Mouse (Mus musculus) left cerebral cortex, postnatal 10 days (tissue): Measurements from ENCODE around the gene Trim34a. TPM values are rescaled to one million over a fixed set of nuclear protein-coding genes. Genes with fewer than 3 reads are reported as not detected.
"Not testable (repeated sequence)": the region's sequence is repeated elsewhere in the genome, so short reads cannot be mapped to it uniquely, and the experiment has no call there.

Experiments used
- DNase-seq, 2 experiments: peaks; one replicate each; pipeline ENCODE4 v3.0.0; 2021 to 2022; ENCODE audit warnings: low spot score in 2 of 2, mixed read lengths in 1 of 2; ENCODE audit errors: extremely low spot score in 1 of 2
- intact Hi-C: fragments of 180-260 bp; cut with DNase I; formaldehyde crosslinking; loops from one replicate; pipeline ENCODE4 v1.15.1; 2025
- total RNA-seq, 2 experiments: library from RNA; stranded (reverse); gene quantifications; 2 replicates each; pipeline ENCODE4 v1.2.3; 2021

Gene Trim34a
- total RNA-seq, result under 1 TPM; 0.88 to 0.99 TPM

GRCm38 (mm10) chr7:104244287-104245181 is at the start of gene Trim34a:
Trim34a (plus strand) TSS chr7:104244457.
- DNase-seq, result peak; percentile 13 to 34
- intact Hi-C loops, result no loop called here

GRCm38 (mm10) chr7:104195885-104196284 is 48.4 kb upstream of the Trim34a start, which contains the start of gene Olfr649:
Olfr649 (minus strand) TSS chr7:104195985.
- intact Hi-C loops, result no loop called here
- no peak for DNase-seq

GRCm38 (mm10) chr7:104199822-104200221 is 44.4 kb upstream of the Trim34a start:
- peak in 1 of 2 experiments; percentile 76 for DNase-seq
- intact Hi-C loops, result no loop called here

- intact Hi-C loops, result no loop called here
- DNase-seq, result no peak
These were observed 38.1 kb upstream of the Trim34a start for GRCm38 (mm10) chr7:104206197-104206596.

GRCm38 (mm10) chr7:104216011-104216535 is 28.2 kb upstream of the Trim34a start:
- no peak for DNase-seq
- intact Hi-C loops, result no loop called here

- no peak for DNase-seq
- intact Hi-C loops, result no loop called here
These were observed 26.4 kb upstream of the Trim34a start for GRCm38 (mm10) chr7:104217881-104218280.

- intact Hi-C loops, result no loop called here
- DNase-seq, result peak; percentile 7 to 77
These were observed 25.3 kb upstream of the Trim34a start, which contains the start of gene Trim6 for GRCm38 (mm10) chr7:104218701-104219569. Trim6 (plus strand) TSS chr7:104218793.

GRCm38 (mm10) chr7:104231203-104231602 is 13.1 kb upstream of the Trim34a start:
- intact Hi-C loops, result no loop called here
- no peak for DNase-seq

GRCm38 (mm10) chr7:104240857-104241256 is 3.4 kb upstream of the Trim34a start:
- intact Hi-C loops, result no loop called here
- no peak for DNase-seq

- no peak for DNase-seq
- intact Hi-C loops, result no loop called here
These were observed 641 bp upstream of the Trim34a start for GRCm38 (mm10) chr7:104243616-104244015.

GRCm38 (mm10) chr7:104260380-104260779 is 16.1 kb downstream of the Trim34a start:
- DNase-seq, intact Hi-C loops: not testable (repeated sequence)

- DNase-seq, intact Hi-C loops: not testable (repeated sequence)
These were observed 21.1 kb downstream of the Trim34a start for GRCm38 (mm10) chr7:104265335-104265734.

- intact Hi-C loops, DNase-seq: not testable (repeated sequence)
These were observed 35.1 kb downstream of the Trim34a start for GRCm38 (mm10) chr7:104279361-104279760.

- intact Hi-C loops, result not testable (repeated sequence)
These were observed 43.6 kb downstream of the Trim34a start, which contains the start of gene Trim5 for GRCm38 (mm10) chr7:104287576-104288443. Trim5 (minus strand) TSS chr7:104288094.

GRCm38 (mm10) chr7:104290641-104291040 is 46.4 kb downstream of the Trim34a start:
- intact Hi-C loops, result no loop called here
- DNase-seq, result no peak

More at GRCm38 (mm10) chr7:104287576-104288443, 43.6 kb downstream of the Trim34a start, which contains the start of gene Trim5:
- not testable (repeated sequence) for DNase-seq

GRCm38 (mm10) chr7:104291638-104292400 is 47.6 kb downstream of the Trim34a start:
- no peak for DNase-seq
- intact Hi-C loops, result no loop called here
